Mouse (Mus musculus) small intestine, adult 2 months (tissue): ENCODE measurements around the gene Dcakd.

ENCODE experiments used
- CTCF ChIP-seq: fragments of 200-500 bp; IDR thresholded peaks from 2 replicates; pipeline ENCODE4 v1.5.1; 2012; ENCODE audit warnings: low read depth, mild to moderate bottlenecking, control low read depth, inconsistent platforms, low read length, moderate library complexity, mixed read lengths; ENCODE audit not compliant: insufficient replicate concordance, insufficient read length; ENCODE audit errors: extremely low read depth
- POLR2A ChIP-seq: fragments of 200-500 bp; IDR thresholded peaks from 2 replicates; pipeline ENCODE4 v1.6.1; 2012; ENCODE audit warnings: low read depth, mild to moderate bottlenecking, control low read depth, inconsistent platforms, low read length, moderate library complexity

GRCm38 (mm10) chr11:103073671-103074070 lies 45.5 kb upstream of the Dcakd start:
- TF ChIP-seq CTCF (no peak), POLR2A (no peak)
